Mouse (Mus musculus) G1E (cell line): ENCODE measurements at regions not wholly inside any gene's neighbourhood (a gene's known extent, or its start where the extent isn't known, plus 50 kb on each side); places are given as distances from the start of the nearest gene placed in this dataset.

Experiments used
- ATAC-seq: 2 replicates; pipeline ENCODE4 v1.8.0; 2016; ENCODE audit warnings: mild to moderate bottlenecking; ENCODE audit not compliant: insufficient number of reproducible peaks, poor library complexity, low FRiP score, severe bottlenecking; ENCODE audit errors: extremely low read depth
- DNase-seq: peaks from one replicate; pipeline ENCODE4 v3.0.0; 2012; ENCODE audit warnings: low spot score
- H3K27me3 ChIP-seq: 2 replicates; pipeline ENCODE4 v1.6.1; 2012; ENCODE audit warnings: mild to moderate bottlenecking, low read length, inconsistent platforms; ENCODE audit not compliant: insufficient read depth
- H3K36me3 ChIP-seq: replicated peaks from 2 replicates; pipeline ENCODE3; 2012; ENCODE audit warnings: mild to moderate bottlenecking, inconsistent platforms
- H3K4me1 ChIP-seq: 2 replicates; pipeline ENCODE4 v1.6.1; 2012; ENCODE audit warnings: low read depth, low read length, inconsistent platforms, mixed read lengths; ENCODE audit not compliant: insufficient read depth
- H3K4me3 ChIP-seq: 2 replicates; pipeline ENCODE4 v1.5.1; 2012; ENCODE audit warnings: low read depth, mild to moderate bottlenecking, inconsistent platforms, low read length, moderate library complexity, mixed read lengths
- H3K9me3 ChIP-seq: replicated peaks from 2 replicates; pipeline ENCODE4 v1.6.1; 2012; ENCODE audit warnings: inconsistent platforms
- CTCF ChIP-seq: IDR thresholded peaks from 2 replicates; pipeline ENCODE4 v1.5.1; 2012; ENCODE audit warnings: low read depth, low read length, inconsistent platforms, mixed read lengths
- GATA1 ChIP-seq: IDR thresholded peaks from 2 replicates; pipeline ENCODE4 v1.6.1; 2012; ENCODE audit warnings: borderline replicate concordance, low read length, inconsistent platforms, mixed read lengths
- GATA2 ChIP-seq: IDR thresholded peaks from 2 replicates; pipeline ENCODE4 v1.6.1; 2012; ENCODE audit warnings: low read depth, low read length, inconsistent platforms, borderline replicate concordance
- POLR2AphosphoS5 ChIP-seq: IDR thresholded peaks from 2 replicates; pipeline ENCODE4 v1.6.1; 2012; ENCODE audit warnings: low read depth, low read length, inconsistent platforms; ENCODE audit not compliant: insufficient replicate concordance
- TAL1 ChIP-seq: conservative IDR thresholded peaks from 2 replicates; pipeline ENCODE4 v1.6.1; 2012; ENCODE audit warnings: low read depth, low read length, inconsistent platforms, mixed read lengths

DNA sequence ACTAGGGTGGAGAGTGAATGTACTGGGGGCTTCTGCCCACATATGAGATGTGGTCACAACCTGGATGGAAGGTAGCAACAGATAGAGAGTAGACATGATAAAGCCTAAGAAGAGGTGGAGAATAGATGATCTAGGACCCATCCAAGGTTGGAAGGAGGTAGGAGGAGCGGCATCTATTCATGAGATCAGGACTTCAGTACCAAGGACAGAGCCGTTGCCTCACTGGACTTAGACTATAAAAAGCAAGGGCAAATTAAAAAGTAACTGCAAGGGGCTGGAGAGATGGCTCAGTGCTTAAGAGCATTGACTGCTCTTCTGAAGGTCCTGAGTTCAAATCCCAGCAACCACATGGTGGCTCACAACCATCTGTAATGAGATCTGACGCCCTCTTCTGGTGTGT is 316.7 kb upstream of the Chd6 start:
- ATAC-seq (no peak), DNase-seq (no peak)

GRCm38 (mm10) chr2:161418062-161418461 is 309.2 kb upstream of the Chd6 start:
- Histone ChIP-seq H3K36me3 (no peaks in the 10 kb centered on the region), H3K27me3 (no peaks in the 10 kb centered on the region), H3K4me3 (no peak overlapping the region), H3K4me1 (no peaks in the 10 kb centered on the region), H3K9me3 (peaks cover 57% of the 10 kb centered on the region)
- TF ChIP-seq CTCF (no peak), GATA1 (no peak), GATA2 (no peak), POLR2AphosphoS5 (no peak), TAL1 (no peak)
- ATAC-seq = no peak
- no peak for DNase-seq

More for the DNA sequence above, 316.7 kb upstream of the Chd6 start:
- no peaks in the 10 kb centered on the region for H3K36me3 ChIP-seq
- no peak overlapping the region for H3K4me3 ChIP-seq
- TF ChIP-seq TAL1 = no peak
- no peak for TF ChIP-seq CTCF
- no peak for TF ChIP-seq GATA2
- TF ChIP-seq GATA1 = no peak
- no peak for TF ChIP-seq POLR2AphosphoS5
- peaks cover 38% of the 10 kb centered on the region for H3K9me3 ChIP-seq
- H3K27me3 ChIP-seq = no peaks in the 10 kb centered on the region
- H3K4me1 ChIP-seq = no peaks in the 10 kb centered on the region

DNA sequence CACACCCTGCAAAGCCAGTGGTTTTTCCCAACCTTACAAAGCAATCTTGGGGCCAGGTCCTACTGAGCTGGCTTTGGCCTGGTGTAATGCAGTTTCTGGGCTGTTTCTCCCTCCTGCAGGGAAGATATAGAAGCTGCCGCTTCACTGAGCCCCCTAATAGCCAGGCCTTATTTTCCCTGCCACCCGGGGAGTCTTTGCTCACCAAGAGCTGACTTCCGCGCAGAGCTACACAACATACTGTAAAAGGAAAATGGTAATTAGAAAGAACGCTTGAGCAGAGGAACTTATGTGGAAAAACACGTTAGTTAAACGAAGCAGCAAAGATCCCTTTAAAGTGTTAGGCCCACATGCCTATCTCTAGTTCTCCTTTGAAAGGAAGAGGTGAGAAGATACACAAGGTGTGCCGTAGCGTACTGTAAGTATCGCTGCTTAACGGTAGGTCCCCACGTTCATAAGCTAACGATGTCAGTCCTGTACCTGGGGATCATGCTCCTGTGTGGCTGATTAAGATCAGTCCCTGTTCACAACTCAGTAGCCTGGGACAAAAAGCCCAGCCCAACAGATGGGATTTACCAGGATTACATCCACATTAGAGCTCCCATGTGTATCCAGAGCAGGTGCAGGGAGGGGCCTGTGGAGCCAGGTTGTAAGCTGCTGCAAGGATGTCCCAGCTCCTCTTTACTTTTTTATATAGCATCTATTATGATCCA is 307.5 kb upstream of the Chd6 start:
- DNase-seq (no peak), ATAC-seq (no peak)
- Histone ChIP-seq H3K4me3 (no peak overlapping the region), H3K9me3 (peaks cover 60% of the 10 kb centered on the region), H3K4me1 (no peaks in the 10 kb centered on the region), H3K36me3 (no peaks in the 10 kb centered on the region), H3K27me3 (no peaks in the 10 kb centered on the region)
- TF ChIP-seq CTCF = no peak
- TF ChIP-seq POLR2AphosphoS5 = no peak
- TF ChIP-seq GATA2 = no peak
- TF ChIP-seq GATA1 = no peak
- TF ChIP-seq TAL1 = no peak

DNA sequence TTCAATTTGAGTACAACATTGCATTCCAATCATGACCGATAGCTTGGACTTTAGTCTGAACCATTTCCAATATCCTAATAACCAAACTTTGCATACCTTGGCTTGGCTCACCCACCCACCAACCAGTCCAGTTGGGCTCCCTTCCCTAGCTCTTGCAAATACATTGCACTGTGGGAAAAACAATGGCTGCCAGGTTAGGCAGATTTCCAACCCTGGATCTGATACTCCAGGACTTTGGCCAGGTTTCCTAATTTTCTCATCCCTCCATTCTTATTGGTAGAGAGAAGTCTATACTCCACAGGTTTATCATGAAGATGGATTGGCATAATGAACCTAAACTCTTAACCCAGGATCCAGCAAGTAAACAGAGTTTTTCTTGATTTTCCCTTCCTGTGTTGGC is 299.4 kb upstream of the Chd6 start:
- no peaks in the 10 kb centered on the region for H3K36me3 ChIP-seq
- peaks cover 57% of the 10 kb centered on the region for H3K9me3 ChIP-seq
- H3K27me3 ChIP-seq = no peaks in the 10 kb centered on the region
- DNase-seq (no peak), ATAC-seq (no peak)
- no peaks in the 10 kb centered on the region for H3K4me1 ChIP-seq
- H3K4me3 ChIP-seq = no peak overlapping the region
- TF ChIP-seq GATA2 (no peak), CTCF (no peak), GATA1 (no peak), POLR2AphosphoS5 (no peak), TAL1 (no peak)

DNA sequence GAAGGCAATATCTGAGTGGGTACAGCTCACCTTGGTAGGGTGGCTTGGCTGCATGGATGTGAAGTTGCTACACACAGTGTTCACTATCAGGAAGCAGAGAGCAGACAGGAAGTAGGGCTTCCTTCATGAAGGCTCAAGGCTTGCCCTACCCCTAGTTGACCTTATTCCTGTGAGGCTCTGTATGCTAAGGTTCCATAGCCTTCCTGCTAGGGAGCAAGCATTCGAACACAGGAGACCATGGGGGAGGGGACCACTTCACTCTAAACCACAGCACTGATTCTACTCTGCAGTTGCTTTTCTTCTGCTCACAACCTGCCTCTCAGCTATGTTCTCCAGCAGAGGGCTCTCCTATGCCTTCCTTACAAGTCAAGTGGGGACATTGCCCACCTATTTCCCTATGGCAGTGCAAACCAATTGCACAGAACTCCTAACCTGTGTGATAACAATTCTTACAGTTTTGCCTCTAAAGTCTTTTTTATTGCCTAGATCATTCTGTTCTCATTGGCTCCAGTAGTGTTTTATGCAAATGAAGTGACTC is 297.0 kb upstream of the Chd6 start:
- ATAC-seq = no peak
- no peak overlapping the region for H3K4me3 ChIP-seq
- no peak for DNase-seq

GRCm38 (mm10) chr2:161398061-161398460 is 289.2 kb upstream of the Chd6 start:
- H3K9me3 ChIP-seq = peaks cover 62% of the 10 kb centered on the region
- DNase-seq (no peak), ATAC-seq (no peak)
- no peaks in the 10 kb centered on the region for H3K36me3 ChIP-seq
- H3K4me1 ChIP-seq = no peaks in the 10 kb centered on the region
- TF ChIP-seq TAL1 (no peak), CTCF (no peak), GATA2 (no peak), POLR2AphosphoS5 (no peak), GATA1 (no peak)
- no peaks in the 10 kb centered on the region for H3K27me3 ChIP-seq
- H3K4me3 ChIP-seq = no peak overlapping the region

More for the DNA sequence above, 297.0 kb upstream of the Chd6 start:
- TF ChIP-seq GATA1 (no peak), POLR2AphosphoS5 (no peak), TAL1 (no peak), CTCF (no peak), GATA2 (no peak)
- Histone ChIP-seq H3K36me3 (no peaks in the 10 kb centered on the region), H3K27me3 (no peaks in the 10 kb centered on the region), H3K4me1 (no peaks in the 10 kb centered on the region), H3K9me3 (peaks cover 55% of the 10 kb centered on the region)
